Mouse (Mus musculus) heart, adult 11 months (tissue): Measurements from ENCODE around the gene Sptan1.

Experiments used
- DNase-seq: peaks from one replicate; pipeline ENCODE4 v3.0.0; 2022

The Sptan1 gene

GRCm38 (mm10) chr2:29965250-29965843, at the start of gene Sptan1:
Gene Sptan1, plus strand, starts transcription at chr2:29965560.
- peak; percentile 100 for DNase-seq

- no peak for DNase-seq
Measured at GRCm38 (mm10) chr2:29917621-29918020, 47.7 kb upstream of the Sptan1 start.

- DNase-seq, result peak; percentile 99
Measured at GRCm38 (mm10) chr2:29922011-29922410, 43.3 kb upstream of the Sptan1 start.

- peak; percentile 82 for DNase-seq
Measured at GRCm38 (mm10) chr2:29926542-29926941, 38.8 kb upstream of the Sptan1 start.

GRCm38 (mm10) chr2:29930506-29930905, 34.9 kb upstream of the Sptan1 start:
- no peak for DNase-seq

- no peak for DNase-seq
Measured at GRCm38 (mm10) chr2:29931194-29931593, 34.2 kb upstream of the Sptan1 start.

- peak; percentile 99 for DNase-seq
Measured at GRCm38 (mm10) chr2:29934906-29935599, 30.3 kb upstream of the Sptan1 start, which contains the start of gene Gle1. Gene Gle1, plus strand, starts transcription at chr2:29935426.

GRCm38 (mm10) chr2:29940073-29940472, 25.3 kb upstream of the Sptan1 start:
- DNase-seq, result no peak

GRCm38 (mm10) chr2:29940826-29941225, 24.5 kb upstream of the Sptan1 start:
- DNase-seq, result no peak

- DNase-seq, result peak; percentile 98
Measured at GRCm38 (mm10) chr2:29944723-29945122, 20.6 kb upstream of the Sptan1 start.

GRCm38 (mm10) chr2:29948896-29949295, 16.5 kb upstream of the Sptan1 start:
- DNase-seq, result no peak

GRCm38 (mm10) chr2:29961246-29961645, 4.1 kb upstream of the Sptan1 start:
- no peak for DNase-seq

GRCm38 (mm10) chr2:29964354-29965249, 758 bp upstream of the Sptan1 start:
- peak; percentile 95 for DNase-seq

GRCm38 (mm10) chr2:29965906-29966305, 546 bp downstream of the Sptan1 start:
- no peak for DNase-seq

GRCm38 (mm10) chr2:29966826-29967225, 1.5 kb downstream of the Sptan1 start:
- no peak for DNase-seq

GRCm38 (mm10) chr2:29967768-29968167, 2.4 kb downstream of the Sptan1 start:
- no peak for DNase-seq

GRCm38 (mm10) chr2:29968638-29969037, 3.3 kb downstream of the Sptan1 start:
- DNase-seq, result no peak

- DNase-seq, result peak; percentile 98
Measured at GRCm38 (mm10) chr2:29971838-29972635, 6.7 kb downstream of the Sptan1 start.

GRCm38 (mm10) chr2:29973525-29973924, 8.2 kb downstream of the Sptan1 start:
- DNase-seq, result peak; percentile 90

GRCm38 (mm10) chr2:29977307-29977706, 11.9 kb downstream of the Sptan1 start:
- no peak for DNase-seq

- no peak for DNase-seq
Measured at GRCm38 (mm10) chr2:29980661-29981060, 15.3 kb downstream of the Sptan1 start.

- no peak for DNase-seq
Measured at GRCm38 (mm10) chr2:29991962-29992361, 26.6 kb downstream of the Sptan1 start.

GRCm38 (mm10) chr2:30009101-30009500, 43.7 kb downstream of the Sptan1 start:
- no peak for DNase-seq
